Comparison of ENCODE assay signal across 13 mouse cellular contexts in genomic region chr1:133228809-133229487, GRCm38 (mm10).
A peak's percentile ranks its signal among the peaks of the same experiment; 100 is the strongest.
DNase-seq lines count a peak whose midpoint lies in the region; ATAC-seq and TF ChIP-seq lines count a peak whose summit lies in the region.
"Had no signal": no experiment of that assay in that cellular context is flagged by ENCODE, and none has a peak within 500 bp of the region (broad histone marks: within the 10 kb centered on the region; RNA-seq: fewer than 3 reads in every experiment).

No protein-coding gene starts in this region.

- no peak for TF ChIP-seq EP300 in liver, postnatal 0 days (IDR thresholded peaks at IDR 0.05; ENCODE audit: low read depth)

- no peaks in the 10 kb centered on the region for H3K9me3 ChIP-seq in liver, embryonic 11.5 days (ENCODE audit: control insufficient read depth, low read length)
- no peaks in the 10 kb centered on the region for H3K9me3 ChIP-seq in liver, postnatal 0 days (ENCODE audit: low read length)

- intact Hi-C loops in heart, postnatal 25 days (cut with DNase I) = loop anchor here (5.0 kb wide), 1 partner anchor 38 kb away; no protein-coding TSS in a partner anchor

- TF ChIP-seq CTCF in liver, postnatal 0 days (IDR thresholded peaks at IDR 0.05; ENCODE audit: low read depth) = no peak

- WGBS in liver, embryonic 11.5 days = 42% methylated on average over 9 of the region's 9 CpGs
- 45% methylated on average over 9 of the region's 9 CpGs for WGBS in liver, postnatal 0 days (ENCODE audit: insufficient replicate concordance)

- peak; percentile 56 for DNase-seq in gastrocnemius, adult 18-20 months (ENCODE audit: low spot score)
- no peak for DNase-seq in gastrocnemius, postnatal 25 days
- DNase-seq in liver, embryonic 11.5 days (ENCODE audit: low spot score) = no peak
- no peak for DNase-seq in liver, postnatal 0 days
- peak; percentile 58 for DNase-seq in heart, postnatal 25 days (ENCODE audit: low spot score)
- DNase-seq in urinary bladder, adult 18-20 months (ENCODE audit: low spot score in 2 of 2) = no peak
- DNase-seq in right cerebral cortex, adult 2 months (ENCODE audit: low spot score in 2 of 2) = no peak
- no peak for DNase-seq in embryo, embryonic 9.5 days (ENCODE audit: extremely low spot score)
- DNase-seq: cerebellum, postnatal 25 days; left cerebral cortex, postnatal 4 days; lung, adult 2 months; thymus, adult 18-20 months had no signal

- no peak overlapping the region for H3K4me3 ChIP-seq in liver, embryonic 11.5 days (ENCODE audit: low read depth, low read length)
- H3K4me3 ChIP-seq in liver, postnatal 0 days (ENCODE audit: low read depth, low read length) = no peak overlapping the region

- H3K27me3 ChIP-seq in liver, embryonic 11.5 days (replicated peaks; ENCODE audit: control insufficient read depth, insufficient read depth, low read length) = peaks cover 21% of the 10 kb centered on the region
- H3K27me3 ChIP-seq in liver, postnatal 0 days (ENCODE audit: insufficient read depth, low read length) = no peaks in the 10 kb centered on the region

- H3K27ac ChIP-seq in liver, embryonic 11.5 days (ENCODE audit: low read depth, low read length) = 0 out of 2 replicates have a peak overlapping the region, but pooled peaks have one; percentile 25
- no peak overlapping the region for H3K27ac ChIP-seq in liver, postnatal 0 days (ENCODE audit: low read depth)

- H3K36me3 ChIP-seq in liver, embryonic 11.5 days (ENCODE audit: control insufficient read depth, insufficient read depth, low read length) = no peaks in the 10 kb centered on the region
- H3K36me3 ChIP-seq in liver, postnatal 0 days (replicated peaks; ENCODE audit: insufficient read depth, low read length) = no peaks in the 10 kb centered on the region

- H3K4me1 ChIP-seq in liver, embryonic 11.5 days (replicated peaks; ENCODE audit: control insufficient read depth, insufficient read depth, low read length) = peaks cover 16% of the 10 kb centered on the region
- H3K4me1 ChIP-seq in liver, postnatal 0 days (ENCODE audit: insufficient read depth) = peaks cover 14% of the 10 kb centered on the region

- no peak overlapping the region for H3K4me2 ChIP-seq in liver, embryonic 11.5 days
- H3K4me2 ChIP-seq in liver, postnatal 0 days (ENCODE audit: low read depth, low read length) = no peak overlapping the region

- no peak for ATAC-seq in liver, embryonic 11.5 days (replicated peaks; ENCODE audit: low FRiP score)
- no peak for ATAC-seq in liver, postnatal 0 days
- ATAC-seq: hindbrain, embryonic 16.5 days had no signal

- no peak overlapping the region for H3K9ac ChIP-seq in liver, embryonic 11.5 days (ENCODE audit: low read depth, low read length)
- no peak overlapping the region for H3K9ac ChIP-seq in liver, postnatal 0 days (replicated peaks)

Comparison
In these comparisons a context has a peak if more than half of its experiments do, and no peak if none do; other contexts are left out.
1. DNase-seq: peak in gastrocnemius, adult 18-20 months (single experiment) and heart, postnatal 25 days (single experiment); none in gastrocnemius, postnatal 25 days (single experiment), liver, embryonic 11.5 days (single experiment), liver, postnatal 0 days (single experiment), urinary bladder, adult 18-20 months (0 of 2), right cerebral cortex, adult 2 months (0 of 2) and embryo, embryonic 9.5 days (single experiment).